Mouse (Mus musculus) C2C12 (cell line): ENCODE results near the gene Hsf4. TPM values are rescaled to one million over a fixed set of nuclear protein-coding genes. Genes with fewer than 3 reads are reported as not detected.

Experiments
- H3K27me3 ChIP-seq: one replicate; pipeline ENCODE4 v1.6.1; 2011; ENCODE audit not compliant: control insufficient read depth, insufficient read depth, insufficient read length
- H3K36me3 ChIP-seq: one replicate; pipeline ENCODE4 v1.6.1; 2011; ENCODE audit not compliant: control insufficient read depth, insufficient read depth
- H3K4me3 ChIP-seq: one replicate; pipeline ENCODE4 v1.5.1; 2011; ENCODE audit warnings: mild to moderate bottlenecking, control low read depth; ENCODE audit not compliant: poor library complexity, insufficient read depth, severe bottlenecking
- H3K79me2 ChIP-seq: one replicate; pipeline ENCODE4 v1.6.1; 2011; ENCODE audit not compliant: control insufficient read depth, insufficient read depth
- H3K79me3 ChIP-seq: one replicate; pipeline ENCODE4 v1.6.1; 2011; ENCODE audit warnings: low read depth, control low read depth
- H3ac ChIP-seq: one replicate; pipeline ENCODE3; 2011; ENCODE audit warnings: low read depth; ENCODE audit not compliant: control insufficient read depth, insufficient read length
- CEBPB ChIP-seq: IDR thresholded peaks from one replicate; pipeline ENCODE4 v1.6.1; 2011; ENCODE audit warnings: low read depth, mild to moderate bottlenecking, control low read depth, moderate library complexity
- CTCF ChIP-seq: IDR thresholded peaks from one replicate; pipeline ENCODE4 v1.5.1; 2011; ENCODE audit not compliant: control insufficient read depth, insufficient read depth, insufficient read length
- FOSL1 ChIP-seq: IDR thresholded peaks from one replicate; pipeline ENCODE4 v1.8.0; 2011; ENCODE audit warnings: mild to moderate bottlenecking, low read length; ENCODE audit not compliant: poor library complexity, insufficient read depth, severe bottlenecking
- MAX ChIP-seq: IDR thresholded peaks from one replicate; pipeline ENCODE4 v1.6.1; 2011; ENCODE audit warnings: mild to moderate bottlenecking, control low read depth
- MYOD1 ChIP-seq: IDR thresholded peaks from one replicate; pipeline ENCODE4 v1.6.1; 2011; ENCODE audit warnings: low read depth; ENCODE audit not compliant: control insufficient read depth, insufficient read length
- MYOG ChIP-seq: IDR thresholded peaks from one replicate; pipeline ENCODE4 v1.6.1; 2011; ENCODE audit not compliant: control insufficient read depth, insufficient read length; ENCODE audit errors: extremely low read depth
- USF1 ChIP-seq: IDR thresholded peaks from one replicate; pipeline ENCODE4 v1.6.1; 2011; ENCODE audit warnings: low read depth, mild to moderate bottlenecking, control low read depth, moderate library complexity
- polyA plus RNA-seq: library from polyadenylated mRNA; unstranded; fragments of >200 nt; fragmentation: generic; extraction: Trizol; gene quantifications from one replicate; pipeline ENCODE4 v1.2.1, GENCODE M21; 2012; ENCODE audit warnings: missing spikeins

Gene Hsf4
- polyA plus RNA-seq, 1 experiment = 3.4 TPM

GRCm38 (mm10) chr8:105297511-105298192, 28.1 kb downstream of the Hsf4 start, which contains the start of gene E2f4:
TSS of gene E2f4 (plus strand) at chr8:105297663.
- H3K79me2 ChIP-seq = peaks cover 56% of the 10 kb centered on the region
- H3K79me3 ChIP-seq = peaks cover 26% of the 10 kb centered on the region
- no peak for TF ChIP-seq CTCF
- peak; percentile 44 for TF ChIP-seq MAX
- no peak for TF ChIP-seq CEBPB
- TF ChIP-seq USF1 = no peak
- H3K36me3 ChIP-seq = peaks cover 41% of the 10 kb centered on the region
- no peaks in the 10 kb centered on the region for H3K27me3 ChIP-seq
- peak within 1 kb of the TSS; percentile 96 for H3ac ChIP-seq
- peak within 1 kb of the TSS; percentile 97 for H3K4me3 ChIP-seq

- TF ChIP-seq MYOD1 = peak; percentile 28
- no peak for TF ChIP-seq CEBPB
- Histone ChIP-seq H3K79me3 (peaks cover 29% of the 10 kb centered on the region), H3K27me3 (no peaks in the 10 kb centered on the region), H3K4me3 (peak overlapping the region; percentile 97), H3K79me2 (peaks cover 59% of the 10 kb centered on the region), H3ac (peak overlapping the region; percentile 96), H3K36me3 (peaks cover 47% of the 10 kb centered on the region)
Measured at GRCm38 (mm10) chr8:105298351-105299252, 29.0 kb downstream of the Hsf4 start.

GRCm38 (mm10) chr8:105299962-105300361, 30.4 kb downstream of the Hsf4 start:
- no peak overlapping the region for H3ac ChIP-seq
- peaks cover 56% of the 10 kb centered on the region for H3K36me3 ChIP-seq
- no peak overlapping the region for H3K4me3 ChIP-seq

GRCm38 (mm10) chr8:105303396-105303795, 33.8 kb downstream of the Hsf4 start:
- Histone ChIP-seq H3K4me3 (no peak overlapping the region), H3ac (no peak overlapping the region), H3K36me3 (peaks cover 78% of the 10 kb centered on the region)

More at GRCm38 (mm10) chr8:105299962-105300361, 30.4 kb downstream of the Hsf4 start:
- H3K79me3 ChIP-seq = peaks cover 29% of the 10 kb centered on the region
- TF ChIP-seq MYOG (no peak), CEBPB (no peak), FOSL1 (no peak), USF1 (no peak), MAX (no peak), MYOD1 (no peak), CTCF (no peak)
- H3K79me2 ChIP-seq = peaks cover 59% of the 10 kb centered on the region
- H3K27me3 ChIP-seq = no peaks in the 10 kb centered on the region

GRCm38 (mm10) chr8:105303874-105304273, 34.3 kb downstream of the Hsf4 start:
- Histone ChIP-seq H3K4me3 (no peak overlapping the region), H3ac (no peak overlapping the region), H3K36me3 (peaks cover 78% of the 10 kb centered on the region), H3K79me2 (peaks cover 40% of the 10 kb centered on the region), H3K27me3 (no peaks in the 10 kb centered on the region), H3K79me3 (peaks cover 16% of the 10 kb centered on the region)
- TF ChIP-seq CTCF (no peak), CEBPB (no peak), MYOD1 (no peak), FOSL1 (no peak)

More at GRCm38 (mm10) chr8:105303396-105303795, 33.8 kb downstream of the Hsf4 start:
- TF ChIP-seq MYOG (no peak), USF1 (no peak), MAX (no peak), CTCF (no peak), FOSL1 (no peak), MYOD1 (no peak), CEBPB (no peak)
- H3K79me2 ChIP-seq = peaks cover 44% of the 10 kb centered on the region
- no peaks in the 10 kb centered on the region for H3K27me3 ChIP-seq
- peaks cover 21% of the 10 kb centered on the region for H3K79me3 ChIP-seq
